Mouse (Mus musculus): ENCODE results near the gene Gm20696. TPM values are rescaled to one million over a fixed set of nuclear protein-coding genes. Genes with fewer than 3 reads are reported as not detected.

The Gm20696 gene
- polyA plus RNA-seq, 1 experiment from 2014 or later: 1.9 TPM

Small RNA genes within 50 kb of the gene (microRNA-seq; reads per million reads assigned to microRNA genes)
- not detected for gene Gm22328

Other genes starting within 250 kb of the Gm20696 start
- 108 and 110 TPM in 2 replicates for gene Foxp1, start 144.1 kb downstream of the Gm20696 start, polyA plus RNA-seq (2015; fragmentation: Nextera tagmentation; extraction: Ambion mirVana)
- gene Eif4e3, start within 50 bp of the Gm20696 start, polyA plus RNA-seq (2015; fragmentation: Nextera tagmentation; extraction: Ambion mirVana): 10.9 and 11.3 TPM in 2 replicates
- gene Gpr27, start 25.9 kb upstream of the Gm20696 start, polyA plus RNA-seq (2015; fragmentation: Nextera tagmentation; extraction: Ambion mirVana): 1.2 and 1.6 TPM in 2 replicates
- 0.27 TPM in 1 of 2 replicates, not detected in the other for gene Prok2, start 59.6 kb upstream of the Gm20696 start, polyA plus RNA-seq (2015; fragmentation: Nextera tagmentation; extraction: Ambion mirVana)

Measured in stomach, embryonic 16.5 days (tissue).